Mouse (Mus musculus): ENCODE measurements at regions not wholly inside any gene's neighbourhood (a gene's known extent, or its start where the extent isn't known, plus 50 kb on each side); places are given as distances from the start of the nearest gene placed in this dataset.

GRCm38 (mm10) chr9:33404691-33405090 is 768.7 kb downstream of the Ets1 start:
- no peak for DNase-seq (ENCODE audit: low spot score in 2 of 2)

GRCm38 (mm10) chr9:33407517-33407916 is 771.5 kb downstream of the Ets1 start:
- DNase-seq (ENCODE audit: low spot score in 2 of 2), result no peak

- DNase-seq (ENCODE audit: low spot score in 2 of 2), result no peak
Observed at GRCm38 (mm10) chr9:33423781-33424180, 787.8 kb downstream of the Ets1 start.

GRCm38 (mm10) chr9:33436459-33436858 is 800.4 kb downstream of the Ets1 start:
- DNase-seq (ENCODE audit: low spot score in 2 of 2), result no peak

DNA sequence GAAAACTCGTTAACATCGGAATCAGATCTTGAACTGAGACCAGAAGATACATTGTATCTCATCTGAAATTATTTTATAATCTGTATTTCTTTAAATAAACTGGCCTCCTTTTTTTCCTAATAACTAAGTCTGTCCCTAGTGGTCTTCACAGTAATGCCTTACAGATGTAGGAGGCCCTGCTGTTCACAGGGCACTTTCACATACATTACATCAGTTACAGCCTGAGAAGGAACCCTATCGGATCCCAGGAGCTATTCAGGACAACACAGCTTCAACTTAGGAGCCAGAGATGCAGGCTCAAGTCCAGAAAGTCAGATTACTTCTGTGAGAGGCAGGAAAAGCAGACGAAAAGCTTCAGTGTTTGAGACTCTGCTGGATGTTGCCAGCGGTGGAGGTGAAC is 806.2 kb downstream of the Ets1 start:
- no peak for DNase-seq (ENCODE audit: low spot score in 2 of 2)

DNA sequence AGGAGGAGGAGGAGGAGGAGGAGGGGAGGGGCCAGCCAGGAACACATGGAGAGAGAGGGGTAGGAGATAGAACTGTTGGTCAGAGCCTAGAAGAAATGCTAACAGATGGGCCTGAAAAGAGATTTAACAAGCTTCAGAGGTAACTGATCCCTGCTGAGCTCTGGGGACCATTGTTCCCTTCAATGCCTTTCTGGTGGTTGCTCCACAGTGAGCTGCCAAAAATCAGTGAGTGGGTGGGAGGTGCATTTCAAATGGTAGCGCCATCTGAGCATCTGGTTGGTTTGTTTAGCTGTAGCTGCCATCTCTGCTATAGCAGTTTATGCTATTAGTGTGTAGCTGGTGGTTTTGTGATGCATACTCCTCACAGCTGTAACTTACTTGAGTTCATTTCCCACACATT is 809.9 kb downstream of the Ets1 start:
- no peak for DNase-seq (ENCODE audit: low spot score in 2 of 2)

- no peak for DNase-seq (ENCODE audit: low spot score in 2 of 2)
Observed at GRCm38 (mm10) chr9:33475106-33475505, 839.1 kb downstream of the Ets1 start.

DNA sequence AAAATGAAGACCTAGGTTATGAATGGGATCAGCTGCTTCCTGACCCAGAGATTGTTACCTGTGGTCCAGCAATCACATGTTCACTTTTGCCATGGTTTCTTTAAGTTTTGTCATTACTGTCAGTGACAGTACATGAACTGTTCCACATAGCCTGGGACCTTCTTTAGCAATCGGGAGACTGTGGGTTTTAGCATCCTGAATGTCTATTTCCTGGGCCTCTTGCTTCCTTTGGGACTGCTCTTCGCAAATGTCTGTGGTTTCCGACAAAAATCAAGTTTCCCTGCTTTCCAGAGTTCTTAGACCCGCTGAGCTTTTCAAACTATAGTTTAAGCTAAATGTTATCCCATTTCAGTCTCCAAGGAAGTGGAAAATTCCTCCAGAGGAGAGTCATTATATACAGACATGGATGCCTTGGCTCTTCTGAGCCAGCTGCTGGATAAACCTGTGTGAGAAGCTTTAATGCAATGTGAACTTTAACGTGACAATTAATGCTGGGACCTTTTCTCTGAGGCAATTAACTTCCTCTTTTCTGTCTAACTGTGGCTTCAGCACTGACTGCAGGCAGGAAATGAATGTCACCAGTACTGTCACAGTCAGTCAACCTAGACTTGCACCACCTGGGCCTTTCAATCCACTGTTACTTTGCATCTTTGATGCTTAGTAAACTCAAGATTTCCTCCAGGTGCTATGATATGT is 847.0 kb downstream of the Ets1 start:
- no peak for DNase-seq (ENCODE audit: low spot score in 2 of 2)

GRCm38 (mm10) chr9:33483541-33483846 is 847.5 kb downstream of the Ets1 start:
- DNase-seq (ENCODE audit: low spot score in 2 of 2), result no peak

DNA sequence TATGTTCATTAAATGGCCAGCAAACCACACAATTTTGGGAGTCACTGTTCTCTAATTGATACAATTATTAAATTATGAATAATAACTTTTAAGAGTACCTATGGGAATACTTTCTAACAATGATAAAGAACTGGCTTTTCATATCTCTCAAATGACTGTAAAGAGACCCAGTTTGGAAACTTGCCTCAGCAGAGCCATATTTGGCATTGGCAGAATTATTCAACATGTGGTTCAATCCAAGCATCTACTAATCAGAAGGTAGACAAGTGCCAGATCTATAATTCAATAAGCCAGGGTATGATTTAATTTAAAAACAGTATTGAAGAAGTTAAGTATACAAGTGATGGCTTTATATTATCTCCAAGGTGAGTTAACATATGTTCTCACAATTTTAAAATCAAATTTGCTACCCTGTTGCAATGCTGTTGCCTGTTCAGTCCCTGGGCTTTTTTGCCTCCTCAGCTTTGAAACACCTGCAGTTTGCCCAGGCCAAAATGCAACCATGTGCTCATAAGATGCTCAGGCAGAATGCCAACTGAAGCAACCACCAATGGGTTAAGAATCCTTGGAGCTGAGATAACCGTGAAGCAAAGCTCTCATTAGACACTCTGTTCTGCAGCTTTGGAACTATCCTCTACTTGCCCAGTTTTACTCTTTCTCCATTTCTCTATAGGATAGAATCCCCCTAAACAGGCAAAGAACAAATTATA is 897.2 kb downstream of the Ets1 start:
- DNase-seq (ENCODE audit: low spot score in 2 of 2), result no peak

- DNase-seq (ENCODE audit: low spot score in 2 of 2), result no peak
Observed at GRCm38 (mm10) chr9:33543301-33543700, 907.3 kb downstream of the Ets1 start.

DNA sequence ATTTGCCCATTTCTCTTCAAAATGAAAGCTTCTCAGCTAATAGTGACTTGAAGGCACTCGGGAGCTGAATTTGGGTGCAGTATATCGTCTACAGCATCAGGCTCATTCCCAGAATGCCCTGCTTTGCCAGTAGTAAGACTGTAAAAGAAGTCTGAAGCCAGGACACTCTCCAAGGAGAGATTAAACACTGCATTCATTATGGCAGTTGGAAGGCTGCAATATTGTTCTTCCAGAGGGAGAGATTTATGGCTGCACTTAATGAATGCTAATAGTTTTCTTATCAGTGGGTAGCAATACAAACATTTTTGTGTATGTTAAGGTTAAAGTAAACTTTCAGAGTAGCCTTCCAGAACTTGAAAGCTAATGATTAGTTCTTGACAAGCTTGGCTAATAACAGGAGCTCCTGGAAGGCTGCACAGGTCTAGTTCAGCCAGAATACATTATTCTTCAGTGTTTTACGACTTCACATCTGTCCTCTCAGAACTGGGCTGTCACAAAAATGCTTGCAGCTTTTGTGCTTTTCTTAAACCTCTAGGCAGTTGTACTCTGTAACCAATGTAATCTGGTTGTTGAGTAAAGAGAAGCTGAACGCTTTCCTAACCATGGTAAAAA is 910.2 kb downstream of the Ets1 start:
- no peak for DNase-seq (ENCODE audit: low spot score in 2 of 2)

- DNase-seq (ENCODE audit: low spot score in 2 of 2), result no peak
Observed at GRCm38 (mm10) chr9:33549395-33549794, 913.4 kb downstream of the Ets1 start.

- DNase-seq (ENCODE audit: low spot score in 2 of 2), result no peak
Observed at GRCm38 (mm10) chr9:33571990-33572389, 913.7 kb upstream of the Kirrel3 start.

GRCm38 (mm10) chr9:33611511-33611910 is 874.2 kb upstream of the Kirrel3 start:
- DNase-seq (ENCODE audit: low spot score in 2 of 2), result no peak

GRCm38 (mm10) chr9:33624378-33624777 is 861.3 kb upstream of the Kirrel3 start:
- DNase-seq (ENCODE audit: low spot score in 2 of 2), result no peak

DNA sequence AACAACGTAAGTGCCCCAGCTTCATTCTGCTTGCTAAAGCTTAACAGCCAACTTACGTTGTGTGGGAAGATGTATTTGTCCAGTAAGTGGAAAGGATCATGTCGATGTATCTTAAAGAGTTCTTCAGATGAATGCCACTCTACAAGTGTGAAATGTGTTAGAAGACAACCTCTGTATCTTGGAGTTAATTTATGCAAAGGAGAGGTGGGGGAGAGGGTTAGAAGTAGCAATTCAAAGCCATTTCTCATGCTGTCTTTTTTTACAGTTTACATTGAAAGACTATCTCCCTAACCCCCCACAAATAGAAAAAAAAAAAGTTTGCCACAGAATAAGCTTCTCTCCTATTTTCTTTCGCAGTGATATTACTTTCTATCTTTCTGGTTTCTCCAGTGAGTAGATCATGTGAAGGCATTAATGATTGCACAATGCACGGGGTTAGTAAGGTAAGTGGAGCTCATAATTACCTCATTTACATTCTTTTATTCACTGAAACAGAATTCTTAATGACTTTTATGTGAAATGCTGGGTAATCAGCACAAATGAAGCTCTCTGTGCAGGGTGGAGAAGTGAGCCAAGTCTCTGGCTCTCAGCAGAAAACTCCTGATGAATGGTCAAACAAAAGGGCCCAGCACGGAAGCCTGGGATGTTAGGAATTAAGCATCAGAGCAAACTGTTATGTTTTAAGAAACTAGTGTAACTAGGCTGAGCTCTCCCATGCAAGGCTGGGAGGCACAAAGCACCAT is 855.8 kb upstream of the Kirrel3 start:
- no peak for DNase-seq (ENCODE audit: low spot score in 2 of 2)

DNA sequence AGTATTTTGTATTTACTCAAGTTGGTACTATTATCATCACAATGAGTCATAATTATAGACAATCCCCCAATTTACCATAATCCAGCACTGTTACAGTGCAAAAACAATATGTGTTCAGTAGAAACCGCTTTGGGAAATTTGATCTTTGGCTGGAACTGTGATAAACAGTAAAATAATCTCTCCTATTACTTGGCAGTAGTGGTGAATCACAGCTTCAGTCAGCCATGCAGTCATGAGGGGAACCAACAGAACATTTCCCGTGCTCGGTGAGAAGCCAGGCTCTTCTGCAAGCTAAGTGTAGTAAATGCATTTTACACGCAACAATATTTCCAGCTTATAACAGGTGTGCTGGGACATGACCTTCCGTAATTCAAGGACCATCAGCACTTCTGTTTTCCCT is 822.7 kb upstream of the Kirrel3 start:
- no peak for DNase-seq (ENCODE audit: low spot score in 2 of 2)

GRCm38 (mm10) chr9:33681129-33681528 is 804.6 kb upstream of the Kirrel3 start:
- no peak for DNase-seq (ENCODE audit: low spot score in 2 of 2)

GRCm38 (mm10) chr9:33691731-33692130 is 794.0 kb upstream of the Kirrel3 start:
- no peak for DNase-seq (ENCODE audit: low spot score in 2 of 2)

GRCm38 (mm10) chr9:33717614-33718013 is 768.1 kb upstream of the Kirrel3 start:
- no peak for DNase-seq (ENCODE audit: low spot score in 2 of 2)

GRCm38 (mm10) chr9:33724811-33725210 is 760.9 kb upstream of the Kirrel3 start:
- DNase-seq (ENCODE audit: low spot score in 2 of 2), result no peak

All from adrenal gland, adult 18-20 months (tissue).